Mouse (Mus musculus): ENCODE data around the gene Fam53a. TPM values are rescaled to one million over a fixed set of nuclear protein-coding genes. Genes with fewer than 3 reads are reported as not detected.

The Fam53a gene
- 10 to 100 TPM; 16.1 to 17.3 TPM for total RNA-seq (2021)

GRCm38 (mm10) chr5:33629301-33629987 is at the start of gene Fam53a, which contains the start of gene Gm9903:
Gene Fam53a, minus strand, starts transcription at chr5:33629635.
Gene Gm9903, plus strand, starts transcription at chr5:33629925.
- peak; percentile 100 for DNase-seq
- intact Hi-C loops (cut with DNase I), result no loop called here

- intact Hi-C loops (cut with DNase I), result no loop called here
- DNase-seq, result no peak
These were observed 48.8 kb upstream of the Fam53a start for GRCm38 (mm10) chr5:33678244-33678643.

DNA sequence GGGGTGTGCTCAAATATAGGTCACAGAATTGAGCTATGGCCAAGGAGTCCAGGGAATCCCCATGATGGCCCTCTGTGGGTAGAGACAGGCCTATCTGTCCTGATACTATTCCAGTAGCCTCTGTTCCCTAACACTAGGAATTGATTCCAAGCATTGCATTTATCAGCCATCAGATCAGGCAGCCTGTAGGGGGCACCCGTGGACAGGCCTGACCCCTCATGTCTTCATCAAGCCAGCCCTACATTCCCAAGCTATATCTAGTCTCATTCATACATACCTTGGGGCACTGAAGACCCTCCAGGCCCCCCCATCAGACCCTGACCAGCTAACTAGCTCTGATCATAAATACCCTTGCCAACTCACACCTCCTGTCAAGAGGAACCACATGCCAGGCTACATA is 46.5 kb upstream of the Fam53a start:
- DNase-seq, result peak; percentile 76
- intact Hi-C loops (cut with DNase I), result no loop called here

- intact Hi-C loops (cut with DNase I), result no loop called here
- peak; percentile 74 for DNase-seq
These were observed 45.0 kb upstream of the Fam53a start for GRCm38 (mm10) chr5:33674439-33674838.

DNA sequence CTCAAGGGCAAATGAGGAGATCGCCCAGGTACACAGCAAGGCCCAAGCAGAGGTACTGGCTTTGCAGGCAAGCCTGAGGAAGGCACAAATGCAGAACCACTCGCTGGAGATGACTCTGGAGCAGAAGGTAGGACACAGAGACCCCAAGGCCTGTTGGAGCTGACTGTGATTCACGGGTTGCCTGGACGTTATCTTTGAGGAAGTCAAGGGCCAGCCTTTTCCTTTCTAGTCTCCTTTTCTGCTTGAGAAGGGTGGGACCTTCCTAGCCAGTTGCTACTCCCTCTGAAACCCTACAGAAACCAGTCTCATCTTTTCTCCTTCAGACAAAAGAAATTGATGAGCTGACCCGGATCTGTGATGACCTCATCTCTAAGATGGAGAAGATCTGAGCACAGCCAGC is 42.2 kb upstream of the Fam53a start:
- no peak for DNase-seq
- intact Hi-C loops (cut with DNase I), result no loop called here

DNA sequence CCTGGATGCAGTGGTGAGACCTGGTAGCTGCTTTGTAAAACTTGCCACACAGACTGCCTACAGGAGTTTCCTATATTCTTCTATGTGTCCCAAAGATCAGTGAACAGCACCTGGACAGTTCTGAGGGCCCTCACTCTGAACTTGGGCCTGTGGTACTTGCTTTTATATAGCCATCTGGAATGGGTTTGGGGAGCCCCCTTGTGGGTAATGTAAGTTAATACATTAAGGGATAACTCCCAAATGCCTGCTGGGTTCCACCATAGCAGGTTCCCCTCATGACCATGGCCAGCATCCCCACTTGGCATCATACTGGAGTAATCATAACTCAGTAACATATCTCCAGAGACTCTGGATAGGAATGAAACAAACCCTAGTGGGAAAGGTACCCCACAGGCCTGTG is 38.8 kb upstream of the Fam53a start:
- DNase-seq, result no peak
- intact Hi-C loops (cut with DNase I), result no loop called here

- intact Hi-C loops (cut with DNase I), result no loop called here
- DNase-seq, result peak; percentile 22
These were observed 29.2 kb upstream of the Fam53a start for GRCm38 (mm10) chr5:33658664-33659050.

DNA sequence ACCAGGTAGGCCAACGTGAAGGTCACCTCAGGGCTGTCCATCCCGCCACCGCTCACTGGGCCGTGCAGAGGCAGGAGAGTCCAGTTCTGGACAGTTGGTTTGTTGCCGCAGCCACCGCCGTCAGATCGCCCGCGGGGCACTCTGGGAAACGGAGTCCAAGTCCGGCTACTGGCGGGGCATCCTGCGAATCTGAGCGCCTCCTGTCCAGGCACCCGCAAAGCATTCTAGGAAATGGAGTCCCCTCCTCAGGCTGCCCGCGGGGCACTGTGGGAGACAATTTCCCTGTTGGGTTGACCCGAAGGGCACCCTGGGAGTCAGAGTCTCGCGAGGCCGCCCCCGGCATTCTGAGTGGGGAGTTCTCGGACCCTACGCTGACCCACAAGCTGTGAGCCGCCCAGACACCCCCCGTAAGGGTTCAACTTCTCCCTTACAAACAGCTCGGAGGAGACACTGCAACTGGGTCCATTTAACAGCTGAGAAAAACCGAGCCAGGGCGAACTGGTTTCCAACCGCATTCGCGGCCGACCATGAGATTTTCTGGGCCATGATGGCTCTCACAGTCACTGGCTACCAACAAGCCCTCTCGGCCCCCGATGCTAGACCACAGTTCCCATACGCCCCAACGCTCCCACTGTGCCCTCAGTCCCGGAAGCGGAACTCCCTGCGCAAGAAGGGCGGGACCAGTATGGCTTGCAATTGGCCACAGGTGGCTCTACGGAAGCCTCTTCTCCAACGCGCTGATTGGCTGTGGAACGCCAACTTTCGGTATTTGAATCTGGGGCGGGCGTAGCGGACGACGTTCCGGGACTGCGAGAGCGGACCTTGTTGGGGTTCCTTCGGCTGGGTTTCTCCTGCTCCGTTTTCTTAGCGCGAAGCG is 28.6 kb upstream of the Fam53a start, which contains the start of the genes Tacc3 and Tmem129:
Gene Tacc3 (plus strand): TSS at position 342 of the 877 bp plus-strand sequence.
Gene Tmem129 (minus strand): TSS at position 630 of the 877 bp plus-strand sequence.
- intact Hi-C loops (cut with DNase I), result no loop called here

DNA sequence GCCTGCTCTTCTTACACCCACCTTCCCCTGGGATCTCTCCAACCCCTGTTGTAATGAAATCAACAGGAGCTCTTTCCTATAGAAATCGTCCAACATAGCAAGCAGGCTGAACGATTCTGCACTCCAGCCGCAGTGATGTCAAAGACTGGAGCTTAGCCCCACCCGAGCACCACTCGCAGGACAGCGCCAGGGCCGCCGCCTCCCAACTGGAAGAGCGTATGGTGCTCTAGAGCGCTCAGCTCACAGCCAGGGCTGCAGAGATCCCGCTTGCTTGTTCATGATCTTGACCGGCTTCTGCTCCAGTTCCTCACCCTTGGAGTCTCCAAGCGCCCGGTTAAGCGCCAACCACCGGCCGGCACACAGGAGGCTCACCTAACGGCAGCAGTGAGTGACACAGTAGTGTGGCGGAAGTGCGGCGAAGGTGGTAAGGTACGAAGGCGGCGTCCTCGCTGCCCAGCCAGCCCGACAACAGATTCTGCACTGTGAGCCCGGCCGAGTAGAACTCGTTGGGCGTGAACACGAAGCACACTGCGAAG is 27.9 kb upstream of the Fam53a start:
- no peak for DNase-seq
- intact Hi-C loops (cut with DNase I), result no loop called here

More for the DNA sequence above, 28.6 kb upstream of the Fam53a start, which contains the start of the genes Tacc3 and Tmem129:
- peak; percentile 99 for DNase-seq

DNA sequence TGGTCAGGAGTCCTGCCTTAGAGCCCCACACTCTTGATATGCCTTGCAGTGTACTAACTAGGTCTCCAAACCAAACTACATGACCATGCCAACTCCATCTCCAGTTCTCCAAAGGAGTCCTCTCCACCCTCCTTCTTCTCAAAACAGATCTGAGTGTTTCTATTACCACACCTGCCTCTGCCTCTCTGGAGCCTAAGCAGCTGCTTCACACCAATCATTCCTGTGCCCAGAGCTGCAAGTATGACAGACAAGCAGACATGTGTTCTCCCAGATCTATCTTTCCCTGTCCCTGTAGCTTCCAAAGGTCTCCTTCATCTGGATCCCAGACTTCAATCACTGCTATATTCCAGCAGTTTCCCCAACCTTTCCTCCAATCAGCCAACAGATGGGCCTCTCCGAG is 27.3 kb upstream of the Fam53a start:
- intact Hi-C loops (cut with DNase I), result no loop called here
- no peak for DNase-seq

DNA sequence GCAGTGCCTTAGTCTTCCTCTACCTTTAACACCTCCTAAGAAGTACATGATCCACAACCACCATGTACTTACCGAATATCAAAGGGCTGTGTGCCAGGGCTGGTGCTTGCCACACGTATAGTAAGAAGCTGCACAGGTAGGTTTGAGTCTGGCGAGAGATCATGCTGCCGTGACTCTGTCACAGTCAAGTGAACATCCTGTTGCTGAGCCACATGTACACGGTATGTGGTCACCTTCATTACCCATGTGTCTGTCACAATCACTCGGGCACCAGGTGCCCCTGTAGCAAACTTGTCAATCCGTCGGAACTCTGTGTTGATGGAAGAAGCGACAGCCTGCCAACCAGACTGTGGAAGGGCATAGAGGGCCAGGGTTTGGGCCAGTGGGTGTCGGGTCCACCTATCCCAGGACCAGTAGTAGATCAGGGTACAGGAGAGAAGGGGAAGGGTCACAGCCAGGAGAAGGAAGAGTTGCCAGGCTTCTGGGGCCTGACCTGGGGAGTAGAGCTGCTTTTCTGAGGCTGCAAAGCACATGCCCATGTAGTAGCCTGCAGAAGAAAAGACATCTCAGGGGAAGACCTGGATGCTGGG is 25.9 kb upstream of the Fam53a start:
- intact Hi-C loops (cut with DNase I), result no loop called here

GRCm38 (mm10) chr5:33654424-33654823 is 25.0 kb upstream of the Fam53a start:
- DNase-seq, result no peak
- intact Hi-C loops (cut with DNase I), result no loop called here

More for the DNA sequence above, 25.9 kb upstream of the Fam53a start:
- no peak for DNase-seq

GRCm38 (mm10) chr5:33652783-33653173 is 23.3 kb upstream of the Fam53a start:
- intact Hi-C loops (cut with DNase I), result no loop called here
- DNase-seq, result no peak

DNA sequence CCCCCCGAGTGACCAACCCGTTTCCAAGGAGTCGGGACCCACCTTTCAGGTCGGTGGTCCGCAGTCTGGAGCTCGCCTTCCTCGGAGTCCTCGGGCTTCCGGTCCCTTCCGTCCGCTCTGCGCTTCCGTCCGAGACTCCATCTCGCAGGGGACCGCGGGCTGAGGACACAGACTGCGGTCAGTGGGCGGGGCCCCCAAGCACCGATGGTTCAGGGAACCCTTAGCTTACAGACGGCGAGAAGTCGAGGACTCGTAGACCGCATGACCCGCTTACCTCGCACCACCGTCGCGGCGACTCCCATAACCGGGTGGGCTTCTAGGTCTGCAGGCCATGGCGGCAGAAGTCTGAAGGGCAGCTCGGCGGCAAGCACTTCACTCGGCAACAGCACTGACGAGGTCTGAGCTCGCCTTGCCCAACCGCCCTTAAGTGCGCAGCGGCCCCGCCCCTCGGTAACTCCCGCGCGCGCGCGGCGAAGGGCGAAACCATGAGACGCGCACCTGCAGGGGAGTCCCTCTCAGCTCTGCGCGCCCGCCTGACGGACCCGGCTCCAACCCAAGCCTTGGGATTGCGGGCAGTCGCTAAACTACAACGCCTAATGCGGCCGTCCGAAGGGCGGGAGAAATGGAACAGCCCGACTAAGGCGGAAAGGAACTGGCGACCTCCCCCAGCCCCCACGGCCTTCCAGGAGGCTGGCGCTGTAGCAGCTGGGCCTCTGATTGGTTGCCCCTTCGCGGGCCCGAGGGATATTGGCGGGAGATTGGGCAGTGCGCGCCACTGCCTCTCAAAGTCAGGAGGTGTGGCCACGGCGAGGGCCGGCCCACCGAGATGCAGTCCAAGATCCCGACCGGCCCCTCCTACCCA is 22.7 kb upstream of the Fam53a start, which contains the start of gene Slbp:
Gene Slbp (minus strand): TSS at position 654 of the 862 bp plus-strand sequence.
- peak; percentile 98 for DNase-seq
- intact Hi-C loops (cut with DNase I), result no loop called here

DNA sequence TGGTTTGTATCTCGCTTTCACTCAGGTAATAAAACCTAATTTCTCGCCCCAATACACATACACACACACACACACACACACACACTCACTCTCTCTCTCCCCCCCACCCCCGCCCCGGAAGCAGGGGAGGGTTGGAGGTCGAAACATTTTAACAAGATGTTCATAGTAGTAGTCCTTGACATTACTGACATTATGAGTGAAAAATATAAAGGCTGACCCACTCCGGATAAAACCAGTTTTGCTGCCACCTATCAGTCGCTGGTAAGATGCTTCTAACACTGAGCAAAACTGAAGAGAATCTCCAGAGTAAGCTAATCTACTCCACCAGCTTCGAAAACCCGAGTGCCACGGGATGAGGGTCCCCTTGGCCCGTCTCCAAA is 22.1 kb upstream of the Fam53a start:
- intact Hi-C loops (cut with DNase I), result no loop called here
- DNase-seq, result no peak

DNA sequence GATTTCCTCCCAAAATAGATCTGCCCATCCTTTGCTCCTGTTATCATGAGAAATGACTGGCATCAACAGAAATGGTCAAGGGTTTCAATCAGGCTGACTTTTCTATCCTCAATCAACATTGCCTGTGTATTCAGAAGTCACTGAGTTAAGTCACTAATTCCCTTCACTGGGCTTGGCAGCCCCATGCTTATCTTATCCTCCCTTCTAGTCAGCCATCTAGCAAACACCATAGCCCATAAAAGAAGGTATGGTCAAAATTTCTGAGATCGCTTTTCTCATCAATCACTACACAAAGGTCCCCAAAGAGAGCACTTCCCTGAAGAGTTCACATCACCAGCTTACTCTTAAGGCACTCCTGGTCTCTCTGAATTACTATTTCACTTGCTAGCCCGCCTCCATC is 21.6 kb upstream of the Fam53a start:
- DNase-seq, result no peak
- intact Hi-C loops (cut with DNase I), result no loop called here

DNA sequence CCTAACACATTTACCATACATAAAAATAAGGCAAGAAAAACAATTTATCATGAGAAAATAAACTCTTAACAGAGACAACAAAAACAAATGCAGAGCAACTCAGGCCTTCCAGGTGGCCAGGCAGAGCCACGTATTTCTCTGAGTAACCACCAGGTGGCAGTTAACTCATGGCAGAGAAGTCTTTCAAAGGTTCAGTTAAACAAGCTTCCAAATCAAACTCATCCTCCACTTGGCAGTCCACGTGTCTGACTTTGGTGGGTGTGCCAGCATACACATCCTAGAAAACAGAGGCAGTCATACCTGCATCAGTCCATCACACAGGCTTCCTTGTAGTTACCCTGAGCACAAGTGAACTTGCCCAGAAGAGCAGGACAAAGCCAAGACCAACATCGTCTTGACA is 11.2 kb upstream of the Fam53a start:
- intact Hi-C loops (cut with DNase I), result no loop called here

GRCm38 (mm10) chr5:33638826-33639225 is 9.4 kb upstream of the Fam53a start:
- no peak for DNase-seq
- intact Hi-C loops (cut with DNase I), result no loop called here

More for the DNA sequence above, 11.2 kb upstream of the Fam53a start:
- peak; percentile 26 for DNase-seq

DNA sequence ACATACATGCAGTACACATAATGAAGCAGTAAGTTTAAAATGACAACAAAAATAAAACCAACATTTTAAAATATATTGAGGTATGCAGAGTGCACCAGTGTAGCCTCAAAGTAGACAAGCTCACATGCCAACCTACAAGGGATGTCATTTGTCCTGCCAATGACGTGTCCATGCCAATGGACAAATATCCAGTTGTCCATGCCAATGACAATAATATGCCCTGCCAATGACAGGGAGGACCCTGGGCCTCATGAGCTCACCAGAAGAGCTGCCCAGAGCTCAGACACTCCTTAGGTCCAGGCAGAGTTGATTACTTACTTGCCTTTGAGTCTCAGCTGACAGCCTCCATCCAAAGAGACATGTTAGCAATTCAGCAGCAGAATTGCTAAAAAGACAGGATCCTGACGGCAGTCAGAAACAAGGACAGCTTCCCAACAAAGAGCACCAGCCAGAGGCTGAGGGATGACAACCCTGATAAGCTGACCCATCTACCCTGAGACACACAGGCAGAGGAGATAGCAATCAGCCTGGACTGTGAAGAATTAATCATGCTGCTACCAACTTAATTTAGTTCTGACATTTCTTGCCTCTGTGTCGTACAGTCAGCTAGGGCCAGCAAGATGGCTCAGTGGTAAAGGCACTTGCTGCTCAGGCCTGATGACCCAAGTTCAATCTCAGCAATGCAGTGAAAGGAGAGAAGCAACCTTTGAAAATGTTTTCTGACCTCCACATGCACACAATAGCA is 8.3 kb upstream of the Fam53a start:
- intact Hi-C loops (cut with DNase I), result no loop called here
- no peak for DNase-seq
